Mouse (Mus musculus) CD4-positive helper T cell, adult 2 months (primary cell): ENCODE results near the gene Caln1.

Experiments
- DNase-seq: peaks from one replicate; pipeline ENCODE4 v3.0.0-alpha.2; 2012; ENCODE audit warnings: low read depth, missing footprints, low spot score

Caln1 gene

GRCm38 (mm10) chr5:130811966-130812365 lies 442.7 kb downstream of the Caln1 start:
- DNase-seq = no peak

- no peak for DNase-seq
Observed at GRCm38 (mm10) chr5:130812556-130812955, 443.3 kb downstream of the Caln1 start.

GRCm38 (mm10) chr5:130813089-130813488 lies 443.8 kb downstream of the Caln1 start:
- no peak for DNase-seq

- DNase-seq = no peak
Observed at GRCm38 (mm10) chr5:130815352-130815751, 446.1 kb downstream of the Caln1 start.

- no peak for DNase-seq
Observed at GRCm38 (mm10) chr5:130820021-130820648, 450.9 kb downstream of the Caln1 start.

GRCm38 (mm10) chr5:130820661-130821060 lies 451.4 kb downstream of the Caln1 start:
- DNase-seq = no peak

GRCm38 (mm10) chr5:130825797-130826196 lies 456.5 kb downstream of the Caln1 start:
- no peak for DNase-seq

- no peak for DNase-seq
Observed at GRCm38 (mm10) chr5:130848562-130848961, 479.3 kb downstream of the Caln1 start.

GRCm38 (mm10) chr5:130849610-130850009 lies 480.4 kb downstream of the Caln1 start:
- no peak for DNase-seq

- no peak for DNase-seq
Observed at GRCm38 (mm10) chr5:130852182-130852581, 482.9 kb downstream of the Caln1 start.

- DNase-seq = peak; percentile 46
Observed at GRCm38 (mm10) chr5:130853371-130853770, 484.1 kb downstream of the Caln1 start.

GRCm38 (mm10) chr5:130854430-130854829 lies 485.2 kb downstream of the Caln1 start:
- no peak for DNase-seq

GRCm38 (mm10) chr5:130858148-130858547 lies 488.9 kb downstream of the Caln1 start:
- peak; percentile 6 for DNase-seq

- DNase-seq = no peak
Observed at GRCm38 (mm10) chr5:130858706-130859105, 489.5 kb downstream of the Caln1 start.

GRCm38 (mm10) chr5:130859736-130860135 lies 490.5 kb downstream of the Caln1 start:
- DNase-seq = no peak

GRCm38 (mm10) chr5:130862302-130862701 lies 493.0 kb downstream of the Caln1 start:
- no peak for DNase-seq

- DNase-seq = no peak
Observed at GRCm38 (mm10) chr5:130869869-130870268, 500.6 kb downstream of the Caln1 start.

- no peak for DNase-seq
Observed at GRCm38 (mm10) chr5:130871086-130871485, 501.8 kb downstream of the Caln1 start.

GRCm38 (mm10) chr5:130875391-130875790 lies 506.1 kb downstream of the Caln1 start:
- DNase-seq = no peak

GRCm38 (mm10) chr5:130880331-130880730 lies 511.1 kb downstream of the Caln1 start:
- no peak for DNase-seq

GRCm38 (mm10) chr5:130891735-130892134 lies 522.5 kb downstream of the Caln1 start:
- no peak for DNase-seq

- DNase-seq = no peak
Observed at GRCm38 (mm10) chr5:130895991-130896390, 526.7 kb downstream of the Caln1 start.
